Mouse (Mus musculus) spleen, adult 2 months (tissue): ENCODE measurements around the gene 0610030E20Rik.

Source experiments
- CTCF ChIP-seq: fragments of 200-500 bp; IDR thresholded peaks from 2 replicates; pipeline ENCODE4 v1.5.1; 2011; ENCODE audit warnings: mild to moderate bottlenecking, inconsistent platforms; ENCODE audit not compliant: insufficient read depth, insufficient read length, insufficient replicate concordance; ENCODE audit errors: extremely low read depth
- POLR2A ChIP-seq: fragments of 200-500 bp; IDR thresholded peaks from 2 replicates; pipeline ENCODE4 v1.6.1; 2011; ENCODE audit warnings: low read depth, low read length, inconsistent platforms

DNA sequence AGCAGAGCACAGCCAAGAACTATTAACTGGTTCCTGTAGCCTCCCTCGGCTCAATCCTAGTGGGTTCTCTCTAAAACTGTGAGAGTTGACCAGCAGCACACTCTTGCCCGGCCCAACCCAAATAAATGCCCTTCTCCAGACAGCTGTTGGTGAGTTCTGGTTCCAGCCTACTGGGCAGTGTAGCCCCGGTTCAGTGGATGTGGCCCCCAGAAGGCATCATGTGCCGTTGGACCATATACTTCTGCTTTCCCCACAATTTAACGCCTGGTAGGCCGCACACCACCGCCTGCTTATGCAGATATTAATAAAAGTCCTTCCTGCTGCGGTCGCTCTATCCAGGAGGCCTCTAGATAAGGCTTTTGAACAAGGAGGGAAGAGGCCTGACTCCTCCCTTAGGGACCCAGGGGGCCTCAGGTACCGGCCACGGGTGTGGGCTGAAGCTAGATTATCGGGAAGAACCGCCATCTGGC is 42.4 kb downstream of the 0610030E20Rik start:
- TF ChIP-seq CTCF (no peak), POLR2A (no peak)
